Mouse (Mus musculus) embryonic facial prominence, embryonic 11.5 days (tissue): ENCODE measurements around the gene Flii. TPM values are rescaled to one million over a fixed set of nuclear protein-coding genes. Genes with fewer than 3 reads are reported as not detected.

Experiments
- ATAC-seq: fragments of 200-750 bp; cut with Nextera tagmentation; replicated peaks from 2 replicates; pipeline ENCODE4 v1.8.0; 2017; ENCODE audit warnings: low read depth; ENCODE audit not compliant: insufficient number of reproducible peaks, low FRiP score, low TSS enrichment
- DNase-seq: peaks from one replicate; pipeline ENCODE4 v3.0.0-alpha.2; 2015; ENCODE audit warnings: low spot score
- H3K27ac ChIP-seq: fragments of 300-500 bp; sonication (generic); replicated peaks from 2 replicates; pipeline ENCODE4 v1.5.1; 2014; ENCODE audit warnings: mild to moderate bottlenecking, low read depth, low read length, control low read depth
- H3K27me3 ChIP-seq: fragments of 300-500 bp; sonication (generic); 2 replicates; pipeline ENCODE4 v1.6.1; 2014; ENCODE audit warnings: mild to moderate bottlenecking, low read length, moderate library complexity, mixed read lengths; ENCODE audit not compliant: control insufficient read depth, insufficient read depth
- H3K36me3 ChIP-seq: fragments of 300-500 bp; sonication (generic); replicated peaks from 2 replicates; pipeline ENCODE4 v1.6.1; 2014; ENCODE audit warnings: low read depth, mild to moderate bottlenecking, low read length, moderate library complexity, mixed read lengths; ENCODE audit not compliant: control insufficient read depth, insufficient read depth
- H3K4me1 ChIP-seq: fragments of 300-500 bp; sonication (generic); 2 replicates; pipeline ENCODE4 v1.6.1; 2014; ENCODE audit warnings: low read length, mixed read lengths; ENCODE audit not compliant: control insufficient read depth, insufficient read depth
- H3K4me2 ChIP-seq: fragments of 300-500 bp; sonication (generic); 2 replicates; pipeline ENCODE4 v1.6.1; 2014; ENCODE audit warnings: low read depth, mild to moderate bottlenecking, control low read depth, low read length, moderate library complexity
- H3K4me3 ChIP-seq: fragments of 300-500 bp; sonication (generic); 2 replicates; pipeline ENCODE4 v1.5.1; 2014; ENCODE audit warnings: low read depth, low read length, control low read depth
- H3K9ac ChIP-seq: fragments of 300-500 bp; sonication (generic); replicated peaks from 2 replicates; pipeline ENCODE4 v1.6.1; 2014; ENCODE audit warnings: mild to moderate bottlenecking, control low read depth, low read length
- H3K9me3 ChIP-seq: fragments of 300-500 bp; sonication (generic); replicated peaks from 2 replicates; pipeline ENCODE4 v1.6.1; 2016; ENCODE audit warnings: mild to moderate bottlenecking, low read length, inconsistent platforms, mixed read lengths; ENCODE audit not compliant: control insufficient read depth
- WGBS: fragments of 180-500 bp; shearing (Covaris S2); extraction: QIAGEN DNeasy Blood & Tissue Kit; methylation state at CpG from one replicate; pipeline ENCODE4 v1.1.7; 2014; 5-methylcytosine and 5-hydroxymethylcytosine counted together
- microRNA-seq: library from miRNA; unstranded; fragments of <30 nt; microRNA quantifications from one replicate; pipeline ENCODE4, GENCODE M21; 2016; ENCODE audit warnings: borderline number of aligned reads
- polyA plus RNA-seq: library from polyadenylated mRNA; unstranded; fragments of >200 nt; fragmentation: Nextera tagmentation; extraction: Ambion mirVana; gene quantifications from 2 replicates; pipeline ENCODE4 v1.2.1, GENCODE M21; 2014

Gene Flii
- polyA plus RNA-seq, 1 experiment from 2014 or later, result 50.5 TPM

- H3K4me2 ChIP-seq, result no peak overlapping the region
- no peaks in the 10 kb centered on the region for H3K27me3 ChIP-seq
- no peak overlapping the region for H3K4me3 ChIP-seq
- H3K9me3 ChIP-seq, result no peaks in the 10 kb centered on the region
- H3K9ac ChIP-seq, result no peak overlapping the region
- no peaks in the 10 kb centered on the region for H3K36me3 ChIP-seq
- DNase-seq (no peak), ATAC-seq (no peak)
- H3K4me1 ChIP-seq, result peaks cover 4% of the 10 kb centered on the region; the same call in 1 of the 2 replicates
- WGBS, result 72% methylated on average over 1 of the region's 1 CpGs
- no peak overlapping the region for H3K27ac ChIP-seq
These were observed 30.9 kb downstream of the Flii start for GRCm38 (mm10) chr11:60696165-60696564.

Small RNA genes lying within 50 kb of the gene (microRNA-seq; reads per million reads assigned to microRNA genes)
- 2.8 reads per million for gene Mir5100

Other genes starting within 250 kb of the Flii start
- 31.4 and 31.5 TPM in 2 replicates for gene Alkbh5, start 190.9 kb downstream of the Flii start, polyA plus RNA-seq
- gene Llgl1, start 27.5 kb downstream of the Flii start, polyA plus RNA-seq, result 67.8 and 79.1 TPM in 2 replicates
- 11.6 and 14.1 TPM in 2 replicates for gene Mief2, start 1.1 kb upstream of the Flii start, polyA plus RNA-seq
- 18.5 and 20.5 TPM in 2 replicates for gene Top3a, start 50.1 kb upstream of the Flii start, polyA plus RNA-seq
- 8.9 and 9.9 TPM in 2 replicates for gene Smcr8, start 50.3 kb upstream of the Flii start, polyA plus RNA-seq
- 59.1 and 63.0 TPM in 2 replicates for gene Shmt1, start 84.5 kb upstream of the Flii start, polyA plus RNA-seq
- 30.7 and 33.7 TPM in 2 replicates for gene Dhrs7b, start 103.4 kb upstream of the Flii start, polyA plus RNA-seq
- gene Tmem11, start 152.0 kb upstream of the Flii start, polyA plus RNA-seq, result 60.4 and 65.6 TPM in 2 replicates
- 17.8 and 19.3 TPM in 2 replicates for gene Natd1, start 187.5 kb upstream of the Flii start, polyA plus RNA-seq
- 50.4 and 58.1 TPM in 2 replicates for gene Map2k3, start 204.8 kb upstream of the Flii start, polyA plus RNA-seq